Mouse (Mus musculus): Measurements from ENCODE around the gene Hc.

Gene Hc

GRCm38 (mm10) chr2:34956941-34957340, 104.3 kb downstream of the Hc start:
- DNase-seq (ENCODE audit: low read depth, low spot score), result no peak

- DNase-seq (ENCODE audit: low read depth, low spot score), result no peak
These were observed 106.9 kb downstream of the Hc start for GRCm38 (mm10) chr2:34954344-34954743.

- no peak for DNase-seq (ENCODE audit: low read depth, low spot score)
These were observed 107.6 kb downstream of the Hc start for GRCm38 (mm10) chr2:34953547-34954116.

- no peak for DNase-seq (ENCODE audit: low read depth, low spot score)
These were observed 108.2 kb downstream of the Hc start for GRCm38 (mm10) chr2:34953018-34953417.

GRCm38 (mm10) chr2:34951469-34951868, 109.8 kb downstream of the Hc start:
- no peak for DNase-seq (ENCODE audit: low read depth, low spot score)

GRCm38 (mm10) chr2:34948622-34949021, 112.6 kb downstream of the Hc start:
- DNase-seq (ENCODE audit: low read depth, low spot score), result no peak

GRCm38 (mm10) chr2:34946046-34946445, 115.2 kb downstream of the Hc start:
- no peak for DNase-seq (ENCODE audit: low read depth, low spot score)

GRCm38 (mm10) chr2:34945580-34945979, 115.7 kb downstream of the Hc start:
- DNase-seq (ENCODE audit: low read depth, low spot score), result no peak

GRCm38 (mm10) chr2:34944761-34945160, 116.5 kb downstream of the Hc start:
- no peak for DNase-seq (ENCODE audit: low read depth, low spot score)

- DNase-seq (ENCODE audit: low read depth, low spot score), result no peak
These were observed 117.6 kb downstream of the Hc start for GRCm38 (mm10) chr2:34943556-34944120.

GRCm38 (mm10) chr2:34941061-34941675, 120.1 kb downstream of the Hc start:
- DNase-seq (ENCODE audit: low read depth, low spot score), result no peak

GRCm38 (mm10) chr2:34940246-34940645, 121.0 kb downstream of the Hc start:
- no peak for DNase-seq (ENCODE audit: low read depth, low spot score)

- DNase-seq (ENCODE audit: low read depth, low spot score), result no peak
These were observed 122.7 kb downstream of the Hc start for GRCm38 (mm10) chr2:34938269-34939208.

GRCm38 (mm10) chr2:34937460-34937859, 123.8 kb downstream of the Hc start:
- no peak for DNase-seq (ENCODE audit: low read depth, low spot score)

All from embryo, embryonic 11.5 days (tissue).